Mouse (Mus musculus): Measurements from ENCODE around the gene Maml1. TPM values are rescaled to one million over a fixed set of nuclear protein-coding genes. Genes with fewer than 3 reads are reported as not detected.
"Not testable (repeated sequence)": the region's sequence is repeated elsewhere in the genome, so short reads cannot be mapped to it uniquely, and the experiment has no call there.

Gene Maml1
- total RNA-seq (2021) = 10 to 100 TPM; 18.0 to 23.1 TPM
- long read RNA-seq, experiment 1 = 0 reads
- long read RNA-seq, experiment 2, partial matches to known transcripts = 0 of 6 reads
- long read RNA-seq, experiment 2, other reads (novel, unspliced or antisense) = 6 of 6 reads

- DNase-seq (ENCODE audit: low spot score in 2 of 2) = peak; percentile 94 to 96
Observed at GRCm38 (mm10) chr11:50292190-50292855, at the start of gene Maml1. Gene Maml1, minus strand, starts transcription at chr11:50292311.

- no peak for DNase-seq (ENCODE audit: low spot score in 2 of 2)
Observed at GRCm38 (mm10) chr11:50336891-50337290, 44.8 kb upstream of the Maml1 start.

GRCm38 (mm10) chr11:50336126-50336525 is 44.0 kb upstream of the Maml1 start:
- no peak for DNase-seq (ENCODE audit: low spot score in 2 of 2)

GRCm38 (mm10) chr11:50333181-50333580 is 41.1 kb upstream of the Maml1 start:
- DNase-seq (ENCODE audit: low spot score in 2 of 2) = no peak

- no peak for DNase-seq (ENCODE audit: low spot score in 2 of 2)
Observed at GRCm38 (mm10) chr11:50329378-50329777, 37.3 kb upstream of the Maml1 start.

GRCm38 (mm10) chr11:50328075-50328625 is 36.0 kb upstream of the Maml1 start:
- DNase-seq (ENCODE audit: low spot score in 2 of 2) = no peak

GRCm38 (mm10) chr11:50326302-50326966 is 34.3 kb upstream of the Maml1 start:
- no peak for DNase-seq (ENCODE audit: low spot score in 2 of 2)

GRCm38 (mm10) chr11:50325496-50326301 is 33.6 kb upstream of the Maml1 start, which contains the start of gene Canx:
Gene Canx, minus strand, starts transcription at chr11:50325673.
- peak; percentile 94 to 97 for DNase-seq (ENCODE audit: low spot score in 2 of 2)

- no peak for DNase-seq (ENCODE audit: low spot score in 2 of 2)
Observed at GRCm38 (mm10) chr11:50324751-50325471, 32.8 kb upstream of the Maml1 start.

- no peak for DNase-seq (ENCODE audit: low spot score in 2 of 2)
Observed at GRCm38 (mm10) chr11:50323843-50324242, 31.7 kb upstream of the Maml1 start.

- no peak for DNase-seq (ENCODE audit: low spot score in 2 of 2)
Observed at GRCm38 (mm10) chr11:50322345-50322744, 30.2 kb upstream of the Maml1 start.

GRCm38 (mm10) chr11:50321239-50321638 is 29.1 kb upstream of the Maml1 start:
- no peak for DNase-seq (ENCODE audit: low spot score in 2 of 2)

- DNase-seq (ENCODE audit: low spot score in 2 of 2) = not testable (repeated sequence)
Observed at GRCm38 (mm10) chr11:50319343-50319742, 27.2 kb upstream of the Maml1 start.

GRCm38 (mm10) chr11:50312803-50313202 is 20.7 kb upstream of the Maml1 start:
- DNase-seq (ENCODE audit: low spot score in 2 of 2) = no peak

GRCm38 (mm10) chr11:50303406-50303805 is 11.3 kb upstream of the Maml1 start:
- no peak for DNase-seq (ENCODE audit: low spot score in 2 of 2)

- DNase-seq (ENCODE audit: low spot score in 2 of 2) = peak; percentile 55 to 58
Observed at GRCm38 (mm10) chr11:50291321-50292165, 568 bp downstream of the Maml1 start.

- DNase-seq (ENCODE audit: low spot score in 2 of 2) = no peak
Observed at GRCm38 (mm10) chr11:50290486-50291225, 1.5 kb downstream of the Maml1 start.

GRCm38 (mm10) chr11:50286428-50286827 is 5.7 kb downstream of the Maml1 start:
- DNase-seq (ENCODE audit: low spot score in 2 of 2) = no peak

GRCm38 (mm10) chr11:50285696-50286095 is 6.4 kb downstream of the Maml1 start:
- no peak for DNase-seq (ENCODE audit: low spot score in 2 of 2)

Measured in adrenal gland, adult 18-20 months (tissue).